8 mouse cellular contexts compared by ENCODE assay signal in the genomic region with DNA sequence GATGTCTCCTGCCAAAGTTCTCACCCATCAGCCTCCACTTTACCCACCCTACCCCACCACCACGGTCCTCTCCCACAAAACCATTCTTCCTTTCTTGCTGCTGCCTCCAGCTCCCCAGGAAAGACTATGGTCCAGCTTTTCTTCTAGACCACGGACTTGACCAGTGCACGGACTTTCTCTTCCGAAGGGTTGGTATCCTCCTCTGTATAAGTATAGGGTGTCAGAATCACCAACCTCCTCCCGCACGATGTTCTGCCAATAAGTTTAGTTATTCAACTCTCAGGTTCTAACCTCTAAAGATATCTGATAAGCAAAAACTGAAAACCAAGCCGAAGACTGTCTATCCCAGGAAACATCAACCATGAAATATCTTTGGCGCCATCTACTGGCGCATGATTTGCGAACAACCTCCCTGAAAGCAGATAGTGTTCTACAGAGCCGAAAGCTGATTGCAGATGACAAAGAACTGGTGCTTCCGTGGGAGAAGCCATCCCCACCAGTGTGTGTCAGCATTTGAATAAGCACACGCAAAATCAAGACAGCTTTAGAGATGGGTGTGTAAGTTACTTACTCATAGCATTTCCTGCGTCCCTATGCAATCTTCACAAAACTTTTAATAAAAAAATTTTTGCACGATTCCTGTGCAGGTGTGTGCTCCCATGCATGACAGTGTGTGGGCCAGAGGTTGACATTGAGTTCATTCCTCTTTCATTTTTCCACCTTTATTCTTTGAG.
DNase-seq lines count a peak whose midpoint lies in the region; ATAC-seq lines count a peak whose summit lies in the region.

No protein-coding gene starts in this region.

- no peak overlapping the region for H3K9ac ChIP-seq in hindbrain, embryonic 13.5 days

- H3K4me1 ChIP-seq in hindbrain, embryonic 13.5 days (replicated peaks) = no peaks in the 10 kb centered on the region; the same call in 1 of the 2 replicates

- H3K4me2 ChIP-seq in hindbrain, embryonic 13.5 days = no peak overlapping the region

- H3K4me3 ChIP-seq in hindbrain, embryonic 13.5 days = no peak overlapping the region

- no peaks in the 10 kb centered on the region for H3K9me3 ChIP-seq in hindbrain, embryonic 13.5 days

- H3K27ac ChIP-seq in hindbrain, embryonic 13.5 days = no peak overlapping the region

- DNase-seq in Muller cell, postnatal 12 days (ENCODE audit: inconsistent ontology term) = peak; percentile 73
- DNase-seq in cerebellum, adult 8-10 months = peak; percentile 81
- peak; percentile 52 to 85 for DNase-seq in frontal cortex, postnatal 10 days (ENCODE audit: low spot score in 2 of 2)
- DNase-seq in layer of hippocampus, adult 9-11 months = peak; percentile 84
- peak; percentile 87 for DNase-seq in lung, postnatal 25 days (ENCODE audit: low spot score)
- peak; percentile 95 for DNase-seq in retina, postnatal 1 day
- DNase-seq in thymus, postnatal 4 days = peak; percentile 78

- H3K36me3 ChIP-seq in hindbrain, embryonic 13.5 days = no peaks in the 10 kb centered on the region

- H3K27me3 ChIP-seq in hindbrain, embryonic 13.5 days = peaks cover 5% of the 10 kb centered on the region; the same call in 1 of the 2 replicates

- ATAC-seq in hindbrain, embryonic 13.5 days (ENCODE audit: low FRiP score) = peak; percentile 71

- WGBS in hindbrain, embryonic 13.5 days = 36% methylated on average over 15 of the region's 15 CpGs
